Mouse (Mus musculus) G1E (cell line): Measurements from ENCODE around the gene Mia2. TPM values are rescaled to one million over a fixed set of nuclear protein-coding genes. Genes with fewer than 3 reads are reported as not detected.
A peak's percentile ranks its signal among the peaks of the same experiment; 100 is the strongest.

ENCODE experiments used
- ATAC-seq: 2 replicates; pipeline ENCODE4 v1.8.0; 2016; ENCODE audit warnings: mild to moderate bottlenecking; ENCODE audit not compliant: insufficient number of reproducible peaks, poor library complexity, low FRiP score, severe bottlenecking; ENCODE audit errors: extremely low read depth
- DNase-seq: peaks from one replicate; pipeline ENCODE4 v3.0.0; 2012; ENCODE audit warnings: low spot score
- H3K27me3 ChIP-seq: 2 replicates; pipeline ENCODE4 v1.6.1; 2012; ENCODE audit warnings: mild to moderate bottlenecking, low read length, inconsistent platforms; ENCODE audit not compliant: insufficient read depth
- H3K36me3 ChIP-seq: replicated peaks from 2 replicates; pipeline ENCODE3; 2012; ENCODE audit warnings: mild to moderate bottlenecking, inconsistent platforms
- H3K4me1 ChIP-seq: 2 replicates; pipeline ENCODE4 v1.6.1; 2012; ENCODE audit warnings: low read depth, low read length, inconsistent platforms, mixed read lengths; ENCODE audit not compliant: insufficient read depth
- H3K4me3 ChIP-seq: 2 replicates; pipeline ENCODE4 v1.5.1; 2012; ENCODE audit warnings: low read depth, mild to moderate bottlenecking, inconsistent platforms, low read length, moderate library complexity, mixed read lengths
- H3K9me3 ChIP-seq: replicated peaks from 2 replicates; pipeline ENCODE4 v1.6.1; 2012; ENCODE audit warnings: inconsistent platforms
- CTCF ChIP-seq: IDR thresholded peaks from 2 replicates; pipeline ENCODE4 v1.5.1; 2012; ENCODE audit warnings: low read depth, low read length, inconsistent platforms, mixed read lengths
- GATA1 ChIP-seq: IDR thresholded peaks from 2 replicates; pipeline ENCODE4 v1.6.1; 2012; ENCODE audit warnings: borderline replicate concordance, low read length, inconsistent platforms, mixed read lengths
- GATA2 ChIP-seq: IDR thresholded peaks from 2 replicates; pipeline ENCODE4 v1.6.1; 2012; ENCODE audit warnings: low read depth, low read length, inconsistent platforms, borderline replicate concordance
- POLR2AphosphoS5 ChIP-seq: IDR thresholded peaks from 2 replicates; pipeline ENCODE4 v1.6.1; 2012; ENCODE audit warnings: low read depth, low read length, inconsistent platforms; ENCODE audit not compliant: insufficient replicate concordance
- TAL1 ChIP-seq: conservative IDR thresholded peaks from 2 replicates; pipeline ENCODE4 v1.6.1; 2012; ENCODE audit warnings: low read depth, low read length, inconsistent platforms, mixed read lengths
- polyA plus RNA-seq: library from polyadenylated mRNA; stranded (reverse); fragments of >175 nt; gene quantifications from 2 replicates; pipeline ENCODE4 v1.2.3, GENCODE M21; 2012
- total RNA-seq, 2 experiments: library from RNA; stranded (forward) in 1 of 2; stranded (reverse) in 1 of 2; fragments of 200-1000 nt in 1 of 2; fragments of >200 nt in 1 of 2; fragmentation: Nextera tagmentation in 1 of 2; gene quantifications; 2 replicates each; pipeline ENCODE4 v1.2.3; 2014 to 2017

Gene Mia2
- total and polyA plus RNA-seq, 3 experiments = 50.5 to 151 (median 147) TPM

GRCm38 (mm10) chr12:59198750-59199149 lies 103.2 kb downstream of the Mia2 start:
- Histone ChIP-seq H3K36me3 (peaks cover 57% of the 10 kb centered on the region), H3K27me3 (no peaks in the 10 kb centered on the region), H3K9me3 (no peaks in the 10 kb centered on the region), H3K4me1 (peaks cover 17% of the 10 kb centered on the region), H3K4me3 (no peak overlapping the region)
- ATAC-seq = no peak
- TF ChIP-seq GATA2 (no peak), POLR2AphosphoS5 (no peak), CTCF (no peak), TAL1 (no peak), GATA1 (no peak)
- DNase-seq = no peak

GRCm38 (mm10) chr12:59199361-59199760 lies 103.8 kb downstream of the Mia2 start:
- peaks cover 61% of the 10 kb centered on the region for H3K36me3 ChIP-seq

GRCm38 (mm10) chr12:59205571-59205970 lies 110.0 kb downstream of the Mia2 start:
- ATAC-seq (no peak), DNase-seq (no peak)
- no peaks in the 10 kb centered on the region for H3K9me3 ChIP-seq
- TF ChIP-seq TAL1 = no peak
- no peak for TF ChIP-seq GATA1
- TF ChIP-seq CTCF = no peak
- TF ChIP-seq GATA2 = no peak
- no peak for TF ChIP-seq POLR2AphosphoS5
- H3K4me1 ChIP-seq = peaks cover 26% of the 10 kb centered on the region
- peaks cover 36% of the 10 kb centered on the region for H3K36me3 ChIP-seq
- H3K27me3 ChIP-seq = no peaks in the 10 kb centered on the region
- H3K4me3 ChIP-seq = no peak overlapping the region

More at GRCm38 (mm10) chr12:59199361-59199760, 103.8 kb downstream of the Mia2 start:
- no peaks in the 10 kb centered on the region for H3K27me3 ChIP-seq
- H3K9me3 ChIP-seq = no peaks in the 10 kb centered on the region
- TF ChIP-seq GATA1 (no peak), POLR2AphosphoS5 (no peak), TAL1 (no peak), GATA2 (no peak), CTCF (no peak)
- ATAC-seq (no peak), DNase-seq (no peak)
- no peak overlapping the region for H3K4me3 ChIP-seq
- peaks cover 13% of the 10 kb centered on the region for H3K4me1 ChIP-seq

- no peaks in the 10 kb centered on the region for H3K9me3 ChIP-seq
- no peak for DNase-seq
- H3K4me3 ChIP-seq = no peak overlapping the region; the same call in 1 of the 2 replicates
- H3K4me1 ChIP-seq = peaks cover 26% of the 10 kb centered on the region
- H3K27me3 ChIP-seq = no peaks in the 10 kb centered on the region
- no peak for ATAC-seq
- H3K36me3 ChIP-seq = peaks cover 30% of the 10 kb centered on the region
- TF ChIP-seq TAL1 (no peak), GATA2 (no peak), POLR2AphosphoS5 (no peak), GATA1 (no peak), CTCF (no peak)
Measured at GRCm38 (mm10) chr12:59206208-59206999, 110.8 kb downstream of the Mia2 start.

- peak; percentile 73 for ATAC-seq
- no peak for TF ChIP-seq POLR2AphosphoS5
- TF ChIP-seq GATA1 = no peak
- no peak for TF ChIP-seq TAL1
- no peak for TF ChIP-seq CTCF
- no peak for TF ChIP-seq GATA2
- Histone ChIP-seq H3K27me3 (no peaks in the 10 kb centered on the region), H3K4me3 (no peak overlapping the region), H3K36me3 (peaks cover 30% of the 10 kb centered on the region), H3K9me3 (0 out of 2 replicates have a peak, but pooled peaks cover 2% of the 10 kb centered on the region), H3K4me1 (peaks cover 26% of the 10 kb centered on the region)
- DNase-seq = peak; percentile 25
Measured at GRCm38 (mm10) chr12:59207000-59207390, 111.4 kb downstream of the Mia2 start.

- H3K27me3 ChIP-seq = no peaks in the 10 kb centered on the region
- TF ChIP-seq GATA1 (no peak), CTCF (no peak), TAL1 (no peak), POLR2AphosphoS5 (no peak), GATA2 (no peak)
- H3K9me3 ChIP-seq = 0 out of 2 replicates have a peak, but pooled peaks cover 4% of the 10 kb centered on the region
- no peak overlapping the region for H3K4me3 ChIP-seq
- peaks cover 26% of the 10 kb centered on the region for H3K4me1 ChIP-seq
- DNase-seq (no peak), ATAC-seq (no peak)
- peaks cover 29% of the 10 kb centered on the region for H3K36me3 ChIP-seq
Measured at GRCm38 (mm10) chr12:59207814-59208213, 112.2 kb downstream of the Mia2 start.
